Mouse (Mus musculus): ENCODE measurements at regions not wholly inside any gene's neighbourhood (a gene's known extent, or its start where the extent isn't known, plus 50 kb on each side); places are given as distances from the start of the nearest gene placed in this dataset.

DNA sequence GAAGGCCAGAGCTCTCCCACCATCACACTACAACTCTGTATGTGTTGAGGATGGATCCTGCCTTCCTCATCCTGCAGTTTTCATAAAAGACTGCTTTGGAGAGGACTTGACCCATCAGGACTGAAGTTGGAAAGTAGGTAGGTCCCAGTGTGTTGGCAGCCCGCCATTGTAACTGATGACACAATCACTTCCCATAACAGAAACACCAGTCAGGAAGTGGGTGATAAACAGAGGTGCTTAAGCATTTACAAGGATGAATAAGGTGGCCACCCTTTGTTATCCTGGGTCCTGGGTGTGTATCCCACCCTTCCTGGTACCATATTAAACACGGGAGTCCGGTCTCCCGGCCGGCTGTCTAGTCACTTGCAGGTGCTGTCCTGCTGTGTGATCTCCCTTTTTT lies 118.3 kb downstream of the Snx10 start:
- no peak for DNase-seq (ENCODE audit: low spot score in 2 of 2)

DNA sequence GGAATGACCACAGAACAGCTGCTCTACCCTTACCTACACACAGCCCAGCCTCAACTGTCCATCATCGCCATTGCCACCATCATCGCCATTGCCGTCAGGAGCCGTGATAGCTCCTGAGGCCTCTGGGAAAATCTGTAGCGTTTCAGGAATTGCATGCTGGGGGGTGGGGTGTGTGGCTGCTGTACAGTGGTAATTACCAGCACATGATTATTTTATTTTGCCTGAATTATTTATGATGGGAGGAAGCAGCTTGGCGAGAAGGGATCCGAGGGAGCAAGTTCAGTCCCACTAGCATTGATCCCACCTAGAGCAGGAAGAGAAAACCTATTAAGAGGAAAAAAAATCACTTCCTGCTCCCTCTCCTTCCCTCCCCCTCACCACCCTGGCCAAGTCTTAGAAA lies 125.1 kb downstream of the Snx10 start:
- DNase-seq (ENCODE audit: low spot score in 2 of 2), result no peak

DNA sequence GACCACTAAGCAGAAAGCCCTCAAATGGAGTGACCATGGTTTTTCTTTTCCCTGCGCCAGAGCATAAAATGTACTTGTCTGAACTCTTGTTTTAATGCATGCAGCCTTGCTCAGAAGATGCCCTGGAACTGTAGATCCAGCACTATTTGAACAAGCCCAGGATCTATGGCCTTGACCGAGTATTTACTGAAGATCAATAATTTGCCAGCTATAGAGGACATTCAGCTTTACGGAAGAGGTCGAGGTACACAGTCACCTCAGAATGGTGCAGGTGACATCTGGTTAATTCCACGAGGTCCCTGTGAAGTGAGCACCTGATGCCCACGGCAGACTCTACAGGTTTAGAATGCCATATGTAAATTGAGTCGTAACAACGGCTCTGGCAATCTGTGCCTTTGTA lies 130.1 kb downstream of the Snx10 start:
- no peak for DNase-seq (ENCODE audit: low spot score in 2 of 2)

GRCm38 (mm10) chr6:51654991-51655390 lies 131.3 kb downstream of the Snx10 start:
- no peak for DNase-seq (ENCODE audit: low spot score in 2 of 2)

DNA sequence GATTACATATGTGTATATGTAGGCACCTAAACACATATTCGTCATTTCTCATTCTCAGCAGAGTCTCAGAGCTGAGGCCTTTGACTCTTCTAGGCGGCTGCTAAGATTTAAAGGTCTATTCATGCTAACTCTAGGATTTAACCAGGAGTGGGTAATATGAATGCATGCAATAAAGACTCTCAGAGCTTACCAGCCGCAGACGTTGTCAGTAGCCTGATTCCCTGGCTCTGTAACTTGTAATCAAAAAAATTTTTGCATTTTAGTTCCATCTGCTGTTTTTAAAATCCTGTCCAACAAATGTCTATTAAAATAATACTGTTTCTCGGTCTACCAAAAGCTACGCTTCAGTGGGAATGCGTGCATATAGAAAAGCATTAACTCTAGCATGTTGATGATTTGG lies 132.4 kb downstream of the Snx10 start:
- DNase-seq (ENCODE audit: low spot score in 2 of 2), result peak in 1 of 2 experiments; percentile 7

DNA sequence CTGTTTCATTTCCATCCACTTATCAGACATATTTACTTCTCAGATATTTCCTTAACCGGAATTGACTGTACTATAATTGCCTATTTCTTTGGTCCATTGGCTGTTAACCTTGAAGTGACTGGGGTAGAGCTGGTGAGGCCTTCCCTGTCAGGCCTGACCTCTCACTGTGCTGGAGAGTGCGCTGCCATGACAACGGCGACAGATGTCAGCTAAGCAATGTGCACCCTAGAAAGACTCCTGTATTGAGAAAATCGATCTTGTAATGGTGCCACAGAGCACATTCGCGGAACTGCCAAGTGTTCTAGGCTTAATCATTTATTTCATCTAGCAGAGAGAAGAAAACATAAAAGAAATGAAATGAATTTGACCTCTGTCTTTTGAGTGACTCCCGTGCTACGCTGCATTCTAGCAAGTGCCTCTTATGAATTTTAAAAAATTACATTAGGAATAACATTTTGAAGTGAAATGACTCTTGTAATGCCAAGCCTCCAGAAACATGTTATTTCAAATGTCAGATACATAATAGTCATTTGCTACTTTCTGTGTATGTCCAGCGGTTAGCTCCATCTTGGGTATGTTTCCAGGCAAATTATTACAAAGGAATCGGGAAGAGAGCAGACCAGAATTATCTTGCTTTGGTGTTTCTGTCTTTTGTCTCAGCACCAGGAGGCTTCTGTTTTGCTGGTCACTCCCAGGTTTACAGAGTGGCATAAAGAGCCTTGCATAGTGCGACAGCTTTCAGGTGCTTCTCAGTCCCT lies 133.4 kb downstream of the Snx10 start:
- DNase-seq (ENCODE audit: low spot score in 2 of 2), result no peak

DNA sequence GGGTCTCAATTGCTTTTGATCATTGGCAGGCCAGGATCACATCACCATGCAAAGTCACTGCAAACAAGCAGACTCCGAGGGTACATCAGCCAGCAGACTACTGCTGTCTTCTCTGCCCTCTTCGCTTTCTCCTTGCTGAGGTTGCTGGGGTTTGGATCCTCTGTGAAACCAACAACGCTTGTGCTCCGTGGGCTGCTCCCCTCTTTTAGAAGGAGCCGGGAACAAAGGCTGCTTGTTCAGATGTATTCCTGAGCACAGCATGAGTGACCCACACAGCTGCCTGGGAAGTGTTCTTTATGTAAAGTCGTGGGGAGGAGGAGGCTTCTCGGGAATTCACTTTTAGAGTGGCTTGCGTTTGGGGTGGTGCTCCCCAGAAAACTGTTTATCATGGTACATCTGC lies 134.7 kb downstream of the Snx10 start:
- no peak for DNase-seq (ENCODE audit: low spot score in 2 of 2)

DNA sequence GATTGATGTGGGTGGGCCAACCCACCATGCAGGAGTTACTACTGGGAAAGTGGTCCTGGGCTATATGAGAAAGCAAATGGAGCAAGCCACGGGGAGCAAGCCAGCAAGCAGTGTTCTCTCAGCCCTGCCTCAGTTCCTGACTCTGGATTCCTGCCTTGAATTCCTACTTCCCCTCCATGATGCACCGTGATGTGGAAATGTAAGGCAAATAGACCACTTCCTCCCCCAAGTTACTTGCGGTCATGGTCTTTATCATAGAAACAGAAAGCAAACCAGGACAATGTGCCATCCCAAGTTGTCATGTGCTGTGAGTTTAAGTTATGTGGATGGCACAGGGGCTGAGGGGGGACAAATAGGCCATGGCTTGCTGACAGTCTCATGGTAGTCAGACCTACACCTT lies 139.5 kb downstream of the Snx10 start:
- no peak for DNase-seq (ENCODE audit: low spot score in 2 of 2)

GRCm38 (mm10) chr6:51664049-51664448 lies 140.3 kb downstream of the Snx10 start:
- DNase-seq (ENCODE audit: low spot score in 2 of 2), result no peak

DNA sequence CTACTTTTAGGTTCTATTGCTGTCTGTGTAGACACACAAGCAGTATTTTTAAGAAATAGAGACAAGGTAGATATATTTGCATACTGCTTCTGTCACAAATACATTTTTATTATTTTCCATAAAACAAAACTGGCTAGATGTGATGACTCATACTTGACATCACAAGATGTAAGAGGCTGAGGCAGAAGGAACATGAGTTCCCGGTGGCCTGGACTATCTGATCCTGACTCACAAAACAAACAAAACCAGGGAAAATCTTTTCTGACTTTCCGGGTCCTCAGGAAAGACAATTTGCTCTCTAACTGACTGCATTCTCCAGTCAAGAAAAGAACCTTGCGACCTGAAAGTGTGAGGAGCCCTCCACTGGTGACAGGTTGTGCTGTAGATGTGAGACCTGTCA lies 143.3 kb downstream of the Snx10 start:
- no peak for DNase-seq (ENCODE audit: low spot score in 2 of 2)

GRCm38 (mm10) chr6:51675342-51675945 lies 151.7 kb downstream of the Snx10 start:
- DNase-seq (ENCODE audit: low spot score in 2 of 2), result no peak

DNA sequence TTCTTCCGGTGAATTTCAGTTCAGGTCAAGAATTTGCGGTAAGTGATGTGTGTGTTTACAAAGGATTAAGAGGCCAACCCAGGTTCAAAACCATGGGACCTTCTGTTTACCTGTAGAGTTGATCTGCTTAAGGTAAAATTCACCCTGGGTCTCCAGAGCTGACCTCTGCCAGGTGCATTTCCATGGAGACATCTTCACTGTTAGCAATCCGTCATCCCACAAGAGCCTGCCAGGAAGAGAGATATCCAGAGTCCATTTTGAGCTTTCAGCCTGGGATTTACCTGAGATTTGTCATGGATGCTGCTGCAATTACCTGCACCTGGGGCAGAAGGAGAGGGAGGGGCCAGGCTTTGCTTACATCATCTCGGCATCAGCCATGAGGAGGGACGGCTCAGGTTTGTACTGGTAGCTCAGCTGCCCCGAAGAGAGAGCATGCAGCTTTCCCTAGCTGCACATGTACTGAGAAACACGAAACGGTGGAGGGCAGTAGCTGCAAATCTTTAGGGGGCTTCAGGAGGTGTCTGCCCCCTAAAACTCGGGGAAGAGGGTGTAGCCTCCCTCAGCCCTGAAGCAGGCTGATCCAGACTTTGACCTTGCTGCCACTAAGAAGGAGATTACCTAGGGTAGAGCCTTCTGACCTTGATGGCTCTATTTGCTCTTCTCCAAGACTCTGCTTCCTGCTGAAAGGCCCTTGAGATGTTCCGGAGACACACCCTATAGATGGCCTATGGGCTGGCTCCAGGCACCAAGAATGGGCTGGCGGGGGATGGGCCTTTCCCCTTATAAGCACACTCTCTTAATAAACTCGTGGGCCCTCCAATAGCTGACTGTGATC lies 153.7 kb downstream of the Snx10 start:
- DNase-seq (ENCODE audit: low spot score in 2 of 2), result no peak

GRCm38 (mm10) chr6:51678743-51679142 lies 155.0 kb downstream of the Snx10 start:
- no peak for DNase-seq (ENCODE audit: low spot score in 2 of 2)

DNA sequence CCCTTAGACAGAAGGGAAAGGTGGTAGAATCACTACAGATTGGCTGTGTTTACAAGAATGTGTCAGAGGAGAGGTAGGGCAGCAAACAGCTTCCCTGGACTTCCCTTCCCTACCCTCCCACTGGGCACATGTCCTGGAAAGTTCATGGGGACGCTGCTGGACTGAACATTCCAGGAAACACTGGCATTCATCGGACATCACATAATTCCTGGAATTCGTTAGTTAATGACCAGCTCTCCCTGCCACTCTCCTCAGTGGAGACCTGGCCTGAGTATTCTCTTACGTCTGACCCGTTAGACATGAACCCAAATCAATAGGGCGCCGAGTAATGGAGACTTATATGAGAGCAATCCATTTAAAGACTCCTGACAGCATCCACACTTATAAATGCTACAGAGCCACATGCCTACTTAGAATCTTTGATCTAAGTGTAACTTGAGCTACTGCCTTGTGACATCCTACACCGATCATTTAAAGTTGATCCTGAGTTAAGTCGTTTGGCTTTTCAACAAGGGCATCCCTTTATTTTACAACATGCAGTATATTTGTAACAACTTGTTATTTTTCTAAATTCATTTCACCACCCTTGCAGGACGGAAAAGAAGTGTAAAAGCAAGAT lies 156.6 kb downstream of the Snx10 start:
- DNase-seq (ENCODE audit: low spot score in 2 of 2), result no peak

DNA sequence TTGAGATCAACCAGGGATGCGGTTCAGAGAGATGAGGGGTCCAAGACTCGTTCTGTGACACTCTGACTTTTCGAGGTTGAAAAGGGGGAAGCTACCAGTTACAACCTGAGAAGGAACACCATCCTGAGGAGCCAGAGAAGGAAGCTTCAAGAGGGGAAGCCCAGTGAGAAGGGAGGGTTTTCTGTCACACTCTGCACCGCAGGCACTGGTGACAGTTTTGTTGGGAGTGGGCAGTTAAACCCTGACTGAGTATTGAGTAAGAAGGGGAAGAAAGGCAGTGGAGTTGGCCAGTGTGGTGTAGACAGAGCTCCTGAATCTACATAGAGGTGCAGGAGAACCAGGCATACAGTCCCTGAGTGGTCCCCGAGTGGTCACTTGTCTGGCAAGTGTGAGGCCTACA lies 159.4 kb downstream of the Snx10 start:
- no peak for DNase-seq (ENCODE audit: low spot score in 2 of 2)

DNA sequence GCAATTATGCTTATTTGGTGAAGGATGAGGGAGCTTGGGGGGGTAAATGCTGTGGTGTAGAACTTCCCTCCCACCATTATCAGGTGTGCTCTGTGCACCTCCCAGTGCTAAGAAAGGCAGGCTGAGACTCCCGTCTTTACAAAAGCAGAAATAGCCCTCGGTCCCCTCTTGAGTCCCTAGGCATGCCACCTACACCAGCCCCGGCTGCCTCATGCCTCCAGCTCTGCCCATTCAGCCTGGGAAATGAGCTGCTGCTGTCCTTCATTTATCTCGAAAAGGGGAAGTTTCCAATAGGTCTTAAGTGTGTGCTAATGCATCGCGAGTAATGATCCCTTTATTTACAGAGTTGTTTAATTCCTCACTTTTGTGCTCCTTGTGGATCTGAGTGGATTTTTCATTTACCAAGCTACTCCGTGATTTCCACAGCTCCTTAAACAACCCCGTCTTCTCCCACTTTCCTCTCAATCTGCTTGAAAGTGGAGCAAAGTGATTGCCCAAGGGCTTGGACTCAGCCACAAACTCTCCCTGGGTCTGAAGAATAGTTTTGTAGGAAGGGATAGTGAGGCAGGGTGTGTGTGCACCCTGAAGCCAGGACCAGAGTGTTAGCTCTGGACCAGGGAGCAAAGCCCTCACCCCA lies 162.1 kb downstream of the Snx10 start:
- no peak for DNase-seq (ENCODE audit: low spot score in 2 of 2)

- peak in 1 of 2 experiments; percentile 29 for DNase-seq (ENCODE audit: low spot score in 2 of 2)
These were observed 167.3 kb downstream of the Snx10 start for GRCm38 (mm10) chr6:51690795-51691563.

DNA sequence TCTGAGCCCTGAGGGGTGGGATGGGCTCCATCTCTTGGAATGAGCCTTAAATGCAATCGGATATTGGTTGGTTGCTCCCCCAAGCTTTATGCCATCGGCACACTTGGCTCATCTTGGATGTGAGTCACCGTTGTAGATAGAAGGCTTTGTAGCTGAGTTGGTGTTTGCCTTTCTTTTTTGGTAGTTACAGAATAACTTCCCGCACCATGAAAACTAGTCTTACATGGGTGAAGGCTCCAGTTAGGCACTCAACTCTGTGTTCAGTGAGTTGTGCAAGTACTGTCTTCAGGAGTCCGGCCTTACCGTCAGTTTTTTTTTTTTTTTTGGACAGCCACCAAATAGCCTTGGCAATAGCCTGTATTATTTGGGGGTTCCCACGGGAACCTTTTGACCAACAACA lies 170.3 kb downstream of the Snx10 start:
- DNase-seq (ENCODE audit: low spot score in 2 of 2), result no peak

DNA sequence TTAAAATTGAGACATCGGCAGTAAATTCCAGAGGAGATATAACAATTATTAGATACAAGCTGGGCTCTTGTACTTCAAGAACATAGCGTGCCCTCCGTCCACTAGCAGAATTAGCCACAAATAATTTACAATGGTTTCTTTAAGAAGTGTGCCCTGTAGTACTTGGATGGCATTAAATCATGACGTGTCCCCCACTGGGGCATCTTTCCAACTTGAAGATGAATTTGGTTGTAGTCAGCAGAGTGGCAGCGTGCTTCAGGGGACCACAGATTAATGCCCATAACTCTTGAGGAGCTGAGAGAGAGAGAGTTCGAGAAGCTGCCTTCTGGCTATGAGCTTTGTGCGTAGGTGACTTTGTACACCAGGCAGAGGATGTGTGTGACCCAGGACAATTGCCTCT lies 172.7 kb downstream of the Snx10 start:
- no peak for DNase-seq (ENCODE audit: low spot score in 2 of 2)

DNA sequence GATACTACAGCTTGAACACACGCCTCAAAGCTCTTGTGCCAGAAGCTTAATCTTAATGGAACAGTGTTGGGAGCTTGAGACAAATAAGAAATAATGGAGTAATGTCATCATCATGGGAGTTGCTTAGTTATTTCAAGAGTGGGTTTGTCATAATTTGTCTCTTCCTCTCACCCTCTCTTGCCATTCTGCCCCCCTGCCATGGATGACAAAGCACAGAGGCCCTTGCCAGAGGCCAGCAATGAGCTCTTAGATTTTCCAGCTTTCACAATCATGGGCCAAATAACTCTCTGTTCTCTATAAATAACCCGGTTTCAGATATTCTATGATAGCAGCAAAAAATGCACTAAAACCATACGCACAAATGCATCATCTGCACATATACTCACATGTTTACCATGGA lies 174.1 kb downstream of the Snx10 start:
- DNase-seq (ENCODE audit: low spot score in 2 of 2), result no peak

GRCm38 (mm10) chr6:51698244-51698643 lies 174.5 kb downstream of the Snx10 start:
- DNase-seq (ENCODE audit: low spot score in 2 of 2), result no peak

Data from frontal cortex, postnatal 36 days (tissue).